Mouse (Mus musculus): ENCODE data around the gene Mllt3. TPM values are rescaled to one million over a fixed set of nuclear protein-coding genes. Genes with fewer than 3 reads are reported as not detected.
A peak's percentile ranks its signal among the peaks of the same experiment; 100 is the strongest.

The Mllt3 gene
- total RNA-seq (2021) (10 to 100 TPM; 24.7 to 30.0 TPM), polyA plus RNA-seq (2012; rRNA removed) (2.2 and 3.0 TPM in 2 replicates)
- long read RNA-seq, full-length matches to known transcripts: 3 of 4 reads
- long read RNA-seq, partial matches to known transcripts: 1 of 4 reads
- long read RNA-seq, other reads (novel, unspliced or antisense): 0 of 4 reads

DNA sequence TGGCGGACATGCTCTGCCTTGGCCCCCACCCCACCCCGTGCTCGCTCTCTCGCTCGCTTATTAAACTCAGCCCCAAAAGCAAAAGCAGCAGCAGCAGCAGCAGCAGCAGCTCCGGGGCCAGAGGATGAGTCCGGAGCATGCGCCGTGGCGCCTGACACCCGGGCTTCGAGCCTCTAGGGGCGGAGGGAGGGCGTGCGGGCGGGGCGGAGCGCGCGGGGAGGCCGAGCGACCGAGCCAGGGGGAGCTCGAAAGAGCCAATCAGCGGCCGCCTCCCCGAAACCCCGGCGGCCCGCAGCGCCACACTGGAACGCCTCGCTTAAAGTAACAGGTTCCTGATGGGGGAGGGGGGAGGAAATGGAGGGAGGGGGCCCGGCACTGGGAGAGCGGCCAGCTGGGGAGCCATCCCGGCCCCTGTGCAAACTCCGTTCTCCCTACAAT is at the start of gene Mllt3:
TSS of gene Mllt3 (minus strand) at position 149 of the 438 bp plus-strand sequence.
- peak; percentile 99 for DNase-seq

DNA sequence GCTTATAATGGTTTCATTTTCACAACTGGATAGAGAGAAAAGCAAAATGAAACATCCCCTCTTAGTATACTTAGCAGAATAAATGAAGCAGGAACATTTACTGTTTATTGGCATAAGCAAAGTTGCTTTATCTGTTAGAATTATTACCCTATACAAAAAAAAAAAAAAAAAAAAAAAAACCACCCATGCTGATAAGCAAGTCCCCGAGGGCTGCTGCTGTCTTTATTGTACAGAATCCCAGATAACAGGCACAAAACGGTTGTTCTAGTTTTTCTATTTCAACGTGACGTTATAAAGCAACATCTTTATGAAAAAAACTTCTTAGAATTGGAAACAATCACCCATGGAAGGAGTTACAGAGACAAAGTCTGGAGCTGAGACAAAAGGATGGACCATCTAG is 49.2 kb upstream of the Mllt3 start:
- DNase-seq: no peak

DNA sequence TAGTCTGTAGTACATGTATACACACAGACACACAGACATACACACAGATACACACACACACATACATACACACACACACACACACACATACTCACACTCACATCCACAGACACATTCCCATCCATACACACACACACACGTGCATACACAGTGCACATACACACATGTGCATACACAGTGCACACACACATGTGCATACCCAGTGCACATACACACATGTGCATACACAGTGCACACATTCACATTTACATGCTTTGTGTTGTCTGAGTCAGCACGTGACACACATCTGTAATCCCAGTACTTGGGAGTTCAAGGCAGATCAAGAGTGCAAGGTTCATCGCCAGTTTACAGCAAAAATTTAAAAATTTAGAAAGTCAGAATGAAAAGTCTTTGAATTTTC is 48.7 kb upstream of the Mllt3 start:
- DNase-seq: no peak

DNA sequence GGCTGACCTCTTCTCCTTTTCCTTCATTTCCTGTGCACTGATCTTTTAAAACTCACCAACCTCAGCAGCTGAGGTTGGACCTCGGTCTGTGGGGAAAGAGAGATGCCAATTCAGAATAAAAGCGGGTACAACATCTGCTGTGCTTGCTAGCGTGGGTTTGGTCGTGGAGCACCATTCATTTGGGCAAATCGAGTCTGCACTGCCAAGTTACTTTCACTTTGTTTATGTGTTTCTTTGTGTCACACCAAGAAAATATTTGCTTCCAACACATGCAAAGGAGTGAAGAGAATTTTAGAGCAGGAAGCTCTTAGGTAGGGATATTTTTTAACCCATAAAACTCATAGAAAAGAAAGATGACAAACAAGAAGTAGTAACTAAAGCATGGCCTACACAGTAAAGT is 48.3 kb upstream of the Mllt3 start:
- no peak for DNase-seq

DNA sequence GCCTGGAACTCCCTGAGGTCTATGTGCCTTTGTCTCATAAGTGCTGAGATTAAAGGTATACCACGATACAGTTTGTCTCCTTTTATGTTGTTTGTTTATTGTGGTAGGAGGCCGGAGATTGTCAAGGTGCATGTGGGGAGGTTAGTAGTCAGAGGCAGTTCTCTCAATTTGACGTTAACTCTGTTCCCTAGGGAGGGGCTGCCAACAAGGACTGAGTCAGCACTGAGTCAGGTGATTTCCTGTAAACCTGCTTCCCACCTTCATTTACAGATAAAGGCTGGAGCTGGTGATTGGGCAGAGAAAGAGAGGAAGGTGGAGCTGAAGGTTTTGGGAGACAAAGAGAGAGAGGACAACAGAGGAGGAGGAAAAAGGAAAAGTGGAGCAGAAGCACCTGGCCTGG is 45.8 kb upstream of the Mllt3 start:
- no peak for DNase-seq

DNA sequence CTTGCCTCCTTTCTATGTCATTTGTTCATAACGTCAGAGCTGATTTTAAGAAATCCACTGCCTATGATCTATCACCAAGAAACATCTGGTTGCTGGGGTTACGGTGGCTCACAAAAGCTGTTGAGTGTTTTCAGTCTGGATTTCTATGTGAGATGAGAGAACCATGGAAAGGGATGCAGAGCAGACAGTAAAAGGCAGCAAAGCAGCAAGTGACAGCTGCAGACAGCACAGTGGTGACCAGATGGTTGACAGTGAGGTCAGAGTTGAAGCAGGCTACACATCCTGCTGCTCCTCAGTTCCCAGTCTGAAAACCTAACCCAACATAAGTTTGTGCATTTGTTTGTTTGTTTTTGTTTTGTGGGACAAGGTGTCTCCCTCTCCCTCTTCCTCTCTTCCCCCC is 42.2 kb upstream of the Mllt3 start:
- DNase-seq: no peak

DNA sequence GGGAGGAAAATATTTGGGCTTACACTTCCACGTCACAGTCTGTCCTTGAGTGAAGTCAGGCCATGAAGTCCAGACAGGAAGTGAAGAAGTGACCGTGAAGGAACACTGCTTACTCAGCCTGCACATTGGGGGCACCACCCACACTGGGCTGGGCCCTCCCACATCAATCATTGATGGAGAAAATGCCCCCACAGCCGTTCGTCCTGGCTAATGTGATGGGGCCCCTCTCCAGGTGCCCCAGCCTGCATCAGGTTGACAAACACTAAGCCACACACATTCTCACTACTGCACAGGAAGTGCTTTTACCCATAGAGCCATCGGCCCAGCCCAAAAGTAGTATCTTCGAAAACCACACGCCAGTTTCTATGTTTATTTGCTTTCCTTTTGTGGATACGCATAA is 13.1 kb upstream of the Mllt3 start:
- DNase-seq: no peak

DNA sequence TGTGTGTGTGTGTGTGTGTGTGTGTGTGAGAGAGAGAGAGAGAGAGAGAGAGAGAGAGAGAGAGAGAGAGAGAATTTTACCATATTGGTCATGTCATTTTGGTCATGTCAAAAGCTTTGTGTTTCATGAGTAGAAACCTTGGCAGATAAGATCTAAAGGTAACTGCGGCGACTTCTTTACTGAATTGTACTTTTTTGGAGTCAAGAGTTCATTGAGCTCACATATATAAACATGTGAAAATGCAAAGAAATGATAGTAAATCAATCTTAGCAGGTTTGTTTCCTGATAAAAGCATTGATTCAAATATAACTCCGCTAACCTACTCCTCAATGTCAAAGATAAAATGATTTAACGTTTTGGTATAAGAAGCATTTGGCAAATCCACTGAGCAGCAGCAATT is 12.0 kb upstream of the Mllt3 start:
- no peak for DNase-seq

DNA sequence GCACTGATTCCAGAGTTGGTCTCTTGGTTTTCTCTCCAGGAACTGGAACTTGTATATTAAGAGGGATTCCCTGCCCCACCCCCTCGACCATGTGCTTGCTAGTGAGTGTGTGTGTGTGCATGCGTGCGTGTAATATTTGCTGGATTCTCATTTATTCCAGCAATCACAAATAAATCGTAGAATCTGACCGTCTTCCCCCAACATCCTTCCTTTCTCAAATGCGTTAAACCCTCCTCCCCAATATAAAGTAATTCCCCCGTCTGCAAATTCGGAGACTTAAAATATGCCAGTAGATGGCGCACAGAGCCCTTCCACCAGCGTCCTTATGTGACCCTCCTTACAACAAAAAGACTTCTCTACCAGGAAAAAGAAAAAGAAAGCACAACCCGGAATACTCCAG is 2.2 kb upstream of the Mllt3 start:
- DNase-seq: peak; percentile 54

DNA sequence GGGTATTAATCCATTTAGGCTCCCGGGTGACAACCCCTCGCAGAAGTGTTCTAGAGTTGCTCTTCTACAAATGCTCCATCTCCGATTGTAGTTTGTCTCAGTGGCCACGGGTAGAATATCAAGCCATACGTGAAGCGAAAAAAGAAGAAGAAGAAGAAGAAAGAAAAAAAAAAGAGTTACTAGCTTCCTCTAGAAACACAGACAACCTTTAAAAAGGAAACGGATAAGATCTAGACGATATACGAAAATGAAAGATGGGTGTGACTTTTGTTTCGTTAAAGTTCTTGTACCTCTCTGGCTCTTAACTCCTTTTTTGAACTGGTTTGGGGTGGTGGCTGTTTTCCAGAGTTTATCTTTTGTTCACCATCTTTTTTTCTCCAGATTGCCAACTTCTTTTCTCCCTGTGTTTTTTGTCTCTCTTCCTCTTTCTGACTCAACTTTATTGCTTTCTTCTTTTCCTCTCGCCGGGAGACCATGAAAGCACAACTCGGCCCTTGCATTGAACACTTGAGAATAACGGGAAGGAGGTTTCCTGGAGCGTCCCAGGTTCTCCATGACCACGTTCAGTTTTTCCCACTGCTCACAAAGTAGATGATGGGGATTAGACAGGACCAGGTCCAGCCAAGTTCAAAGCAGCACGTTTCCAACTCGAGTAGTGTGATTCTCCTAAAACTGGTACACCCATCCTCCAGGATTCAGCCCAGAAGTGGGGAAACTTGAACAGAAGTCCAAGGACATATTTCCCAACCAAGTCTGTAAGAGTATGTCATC is 1.4 kb upstream of the Mllt3 start:
- peak; percentile 10 for DNase-seq

DNA sequence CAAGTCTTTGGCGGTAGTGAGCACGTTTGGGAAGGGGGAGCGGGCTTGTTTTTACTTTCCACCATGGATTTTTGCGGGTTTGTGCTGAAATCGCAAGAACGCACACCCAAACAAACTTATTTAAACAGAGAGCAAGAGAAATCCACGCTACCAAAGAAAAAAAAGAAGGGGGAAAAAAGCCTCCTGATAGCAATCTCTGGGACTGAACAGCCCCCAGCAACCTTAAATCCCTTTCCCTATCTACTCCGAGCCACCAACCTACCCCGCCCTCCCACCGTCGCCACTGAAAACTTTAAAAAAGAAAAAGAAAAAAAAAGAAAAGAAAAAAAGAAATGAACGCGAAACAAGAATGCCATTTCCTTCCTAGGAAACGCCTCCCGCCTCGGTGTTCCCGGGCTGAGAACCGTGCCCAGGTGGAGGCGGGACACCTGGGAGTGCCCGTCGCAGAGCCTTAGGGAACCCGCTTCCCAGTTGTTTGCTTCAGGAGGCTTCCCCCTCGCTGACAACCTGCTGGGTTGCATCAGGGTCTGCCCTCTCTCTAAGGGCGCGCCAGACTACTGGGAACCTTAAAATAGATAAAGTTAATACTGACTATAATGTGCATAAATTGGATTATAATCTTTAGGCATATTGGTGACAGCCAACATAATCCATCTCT is 694 bp upstream of the Mllt3 start:
- peak; percentile 28 for DNase-seq

DNA sequence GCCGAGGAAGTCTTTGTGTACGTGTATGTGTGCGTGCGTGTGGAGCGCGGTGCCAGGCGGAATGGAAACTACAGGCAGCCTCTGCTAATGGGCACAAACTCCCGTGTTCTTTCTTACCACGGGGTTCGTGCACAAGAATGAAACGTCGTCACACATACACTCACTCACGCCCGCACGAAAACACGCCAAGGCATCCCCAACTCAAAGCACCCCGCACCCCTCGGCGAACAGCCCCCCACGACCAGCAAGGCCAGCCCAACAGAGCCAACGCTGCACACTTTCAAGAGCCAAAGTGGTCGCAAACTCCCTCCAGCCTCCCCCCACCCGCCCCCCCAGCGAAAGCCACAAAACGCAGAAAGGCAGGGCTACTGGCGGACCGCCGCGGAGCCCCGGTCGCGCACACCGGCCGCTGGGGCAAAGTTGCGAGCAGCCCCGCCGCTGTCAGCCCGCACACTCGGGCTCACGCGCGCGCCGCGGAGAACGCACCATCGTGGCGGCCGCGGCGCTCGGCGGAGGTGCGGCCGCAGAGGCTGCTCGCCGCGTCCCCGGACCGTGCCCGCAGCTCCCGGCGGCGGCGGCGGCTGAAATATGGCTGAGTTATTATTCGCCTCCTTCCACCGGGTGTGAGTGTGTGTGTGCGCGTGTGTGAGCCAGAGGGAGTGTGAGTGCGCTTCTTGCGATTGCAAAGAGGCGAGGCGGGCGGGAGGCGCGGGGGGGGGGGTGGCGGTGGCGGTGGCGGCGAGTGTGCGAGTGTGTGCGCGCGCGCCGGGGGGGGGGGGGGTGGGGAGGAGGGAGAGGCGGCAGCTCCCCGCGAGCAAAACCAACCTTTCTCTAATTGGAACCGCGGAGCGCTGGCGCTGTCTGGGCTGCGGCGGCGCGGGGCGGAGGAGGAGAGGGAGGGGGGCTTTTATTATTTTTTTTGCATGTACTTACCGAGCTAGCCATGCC is 739 bp downstream of the Mllt3 start:
- DNase-seq: peak; percentile 73

DNA sequence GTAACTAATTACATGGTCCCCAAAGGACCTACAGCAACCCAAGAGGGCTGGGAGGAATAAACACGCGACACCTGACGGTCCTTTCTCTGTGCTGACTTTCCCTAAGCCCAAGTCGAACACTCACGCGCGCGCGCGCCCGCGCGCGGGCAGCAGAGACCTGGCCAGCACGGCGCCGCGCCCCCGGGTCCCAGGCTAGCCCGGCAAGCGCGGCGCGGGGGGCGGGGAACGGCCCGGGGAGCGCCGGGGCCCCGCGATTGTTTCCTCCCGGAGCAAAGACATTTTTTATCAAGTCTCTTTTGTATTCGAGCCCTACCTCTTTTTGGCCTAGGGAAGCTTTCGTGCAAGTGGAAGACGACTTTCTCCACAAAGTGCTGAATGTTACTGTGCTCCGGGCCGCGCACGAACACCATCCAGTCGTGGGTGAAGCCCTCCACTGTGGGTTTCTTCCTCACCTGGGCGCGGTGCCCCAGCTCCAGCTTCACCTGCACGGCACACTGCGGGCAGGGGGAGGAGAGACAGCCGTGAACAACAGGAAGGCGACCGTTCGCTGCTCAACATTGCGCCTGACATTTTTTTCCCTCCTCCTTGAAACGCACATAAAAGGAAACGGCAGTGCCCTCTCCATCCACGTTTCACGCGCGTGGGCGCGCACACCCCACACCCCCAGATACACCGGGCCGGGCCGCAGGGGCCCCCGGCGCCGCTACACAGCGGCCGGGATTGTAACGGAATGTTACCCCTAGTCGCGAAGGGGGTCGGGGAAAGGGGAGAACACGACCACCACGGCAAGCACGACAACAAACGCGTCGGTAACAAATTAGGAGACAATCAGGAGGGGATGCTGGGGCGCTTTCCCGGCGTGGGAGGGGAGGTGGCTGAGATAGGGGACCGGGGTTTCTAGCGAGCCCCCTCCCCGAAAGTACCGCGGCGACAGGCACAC is 1.7 kb downstream of the Mllt3 start:
- DNase-seq: peak; percentile 58

DNA sequence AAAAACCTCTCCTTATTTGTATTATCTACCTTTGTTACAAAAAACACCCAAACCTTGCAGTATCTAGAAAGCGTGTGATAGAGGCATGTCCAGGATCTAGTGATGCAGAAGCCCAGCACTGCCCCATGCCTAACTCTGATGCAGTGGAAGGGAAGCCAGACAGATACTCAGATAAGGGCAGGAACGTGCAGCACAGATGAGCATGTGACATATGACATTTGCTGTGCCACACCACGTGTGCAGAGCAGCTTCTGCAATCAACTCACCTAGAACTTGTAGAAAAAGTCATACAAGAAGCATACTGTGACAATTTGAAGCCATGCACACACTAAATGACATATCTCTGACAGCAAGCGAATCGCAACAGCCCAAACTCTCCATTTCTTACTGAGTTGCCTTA is 9.6 kb downstream of the Mllt3 start:
- no peak for DNase-seq

DNA sequence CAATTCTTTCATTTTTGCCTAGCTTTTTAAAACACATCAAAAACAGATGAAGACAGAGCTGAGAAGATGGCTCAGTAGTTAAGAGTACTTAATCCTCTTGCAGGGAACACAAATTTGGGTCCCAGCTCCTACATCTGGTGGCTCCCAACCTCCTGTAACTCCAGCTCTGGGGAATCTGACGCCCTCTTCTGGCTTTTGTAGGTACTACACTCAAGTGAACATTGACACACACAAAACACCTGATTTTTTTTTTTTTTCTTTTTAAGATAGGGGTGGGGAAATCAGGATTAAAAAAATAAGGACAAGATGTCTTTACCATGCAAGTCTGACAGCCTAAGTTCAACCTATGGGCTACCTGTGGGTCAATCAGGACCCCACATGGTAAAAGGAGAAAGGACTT is 10.5 kb downstream of the Mllt3 start:
- no peak for DNase-seq

DNA sequence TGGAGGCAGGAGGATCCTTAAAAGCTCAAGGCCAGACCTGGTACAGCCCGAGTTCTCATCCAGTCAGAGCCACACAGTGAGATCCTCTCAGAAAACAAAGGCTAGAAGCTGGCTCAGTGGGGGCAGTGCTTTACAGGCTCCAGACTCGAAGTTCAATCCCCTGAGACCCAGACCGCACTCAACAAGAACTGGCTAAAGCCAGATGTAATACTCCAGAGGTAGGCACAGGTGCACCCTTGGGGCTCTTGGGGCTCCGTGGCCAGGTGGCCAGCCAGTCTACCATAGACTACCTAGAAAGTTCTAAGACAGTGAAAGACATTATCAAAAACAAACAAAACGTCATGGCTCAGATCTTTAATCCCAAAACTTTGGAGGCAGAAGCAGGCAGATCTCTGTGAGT is 12.7 kb downstream of the Mllt3 start:
- no peak for DNase-seq

DNA sequence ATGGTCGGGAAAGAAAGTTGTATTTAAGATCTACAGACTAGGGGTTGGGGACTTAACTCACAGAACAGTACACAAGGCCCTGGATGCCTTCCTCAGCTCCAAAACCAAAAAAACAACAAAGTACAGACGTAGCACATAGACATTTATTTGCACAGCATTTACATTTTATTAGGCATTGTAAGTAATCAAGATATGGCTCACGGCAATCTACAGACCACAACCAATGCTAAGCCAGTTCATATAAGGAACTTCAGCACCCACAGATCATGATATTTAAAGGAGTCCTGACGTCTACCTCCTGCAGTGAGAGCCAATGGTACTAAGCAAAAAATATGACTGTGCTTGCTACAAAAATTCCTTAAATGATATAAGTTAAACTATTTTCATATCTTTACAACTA is 13.5 kb downstream of the Mllt3 start:
- no peak for DNase-seq

DNA sequence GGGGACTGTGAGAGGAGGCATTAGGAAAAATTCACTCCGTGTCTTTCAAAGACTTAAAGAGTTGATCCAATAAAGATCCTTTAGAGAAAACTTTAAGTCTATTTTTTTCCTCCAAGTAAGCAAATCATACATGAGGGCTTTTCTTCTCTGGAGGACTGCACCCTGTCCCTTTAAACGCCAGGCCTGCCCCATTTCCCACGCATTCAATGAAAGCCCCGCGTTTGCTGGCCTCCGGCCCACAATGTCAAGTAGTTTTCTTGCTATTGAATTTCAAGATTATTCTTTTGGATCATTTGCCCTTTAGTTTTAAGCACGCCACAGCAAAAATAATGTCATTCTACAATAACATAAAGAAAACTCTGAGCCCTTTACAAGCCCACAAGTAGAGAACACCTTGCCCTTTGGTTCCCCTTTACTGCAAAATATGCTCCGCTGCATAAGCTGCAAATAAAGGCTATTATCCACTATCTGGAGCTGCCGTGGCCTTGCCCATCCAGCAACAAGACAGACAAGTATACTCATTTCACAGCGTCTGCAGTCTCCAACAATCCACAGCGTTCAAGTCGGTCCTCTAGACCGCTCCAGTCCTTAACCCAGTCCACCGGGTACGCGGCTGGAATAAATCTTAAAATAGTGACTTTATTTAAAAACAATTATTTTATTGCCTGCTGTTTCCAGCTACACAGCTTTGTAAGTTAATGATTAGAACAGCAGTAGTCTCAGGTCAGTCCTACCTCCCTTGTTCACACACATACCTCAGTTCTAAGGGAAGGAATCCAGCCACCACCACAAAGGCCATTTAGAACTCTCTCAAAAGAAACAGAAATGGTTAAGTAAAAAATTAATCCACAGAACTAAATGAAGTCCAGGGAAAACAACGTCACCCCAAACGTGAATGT is 15.5 kb downstream of the Mllt3 start:
- peak; percentile 10 for DNase-seq

DNA sequence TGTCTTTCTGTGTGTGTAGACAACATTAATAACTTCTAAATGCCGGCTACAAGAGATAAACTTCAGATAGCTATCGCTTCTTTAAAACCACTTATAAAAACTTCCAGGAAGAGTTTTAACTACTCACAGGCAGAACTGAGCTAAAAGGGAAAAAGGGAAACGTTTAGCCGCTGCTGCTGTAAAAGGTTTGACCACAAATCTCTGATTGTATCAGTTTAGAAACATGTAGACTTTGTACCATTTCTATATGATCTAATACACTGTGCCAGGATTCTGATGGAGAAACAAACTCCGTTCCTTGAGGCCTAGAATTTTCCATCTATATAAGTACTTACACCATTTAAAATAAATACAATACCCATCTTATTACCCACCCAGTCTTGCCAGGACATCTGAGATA is 17.4 kb downstream of the Mllt3 start:
- DNase-seq: no peak

DNA sequence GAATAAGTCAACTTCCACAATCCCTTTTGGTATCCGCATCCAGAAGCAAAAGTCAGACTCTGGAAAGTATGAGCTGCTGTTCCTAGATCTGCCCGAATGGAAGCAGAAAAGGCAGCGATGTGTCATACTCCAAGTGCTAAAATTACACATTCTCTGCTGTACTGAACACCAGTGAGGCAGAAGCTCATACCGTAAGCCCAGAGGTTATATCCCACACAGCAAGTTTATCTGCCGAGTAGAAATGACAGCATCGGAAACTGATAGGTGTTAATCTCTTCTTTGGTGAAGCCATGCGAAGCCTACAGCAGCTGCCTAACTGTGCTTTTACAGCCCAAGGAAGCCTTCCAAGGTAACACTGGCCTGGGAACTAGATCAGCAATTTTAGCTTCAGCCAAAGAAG is 17.9 kb downstream of the Mllt3 start:
- DNase-seq: no peak

Measured in adrenal gland, adult 2 months (tissue).